ENCODE assay signal across 12 mouse cellular contexts in genomic region chr1:25355486-25355885, GRCm38 (mm10).
"Had no signal": no experiment of that assay in that cellular context is flagged by ENCODE, and none has a peak within 500 bp of the region (broad histone marks: within the 10 kb centered on the region; RNA-seq: fewer than 3 reads in every experiment).

No protein-coding gene starts in this region.

- H3K4me2 ChIP-seq: limb, embryonic 12.5 days; liver, embryonic 13.5 days; midbrain, embryonic 13.5 days; neural tube, embryonic 15.5 days had no signal

- H3K4me1 ChIP-seq: limb, embryonic 12.5 days; liver, embryonic 13.5 days; midbrain, embryonic 13.5 days; neural tube, embryonic 15.5 days had no signal

- ATAC-seq: midbrain, embryonic 13.5 days had no signal

- H3K27ac ChIP-seq: kidney, postnatal 0 days; limb, embryonic 12.5 days; liver, embryonic 13.5 days; midbrain, embryonic 13.5 days; neural tube, embryonic 15.5 days; stomach, postnatal 0 days had no signal

- H3K4me3 ChIP-seq: limb, embryonic 12.5 days; liver, embryonic 13.5 days; midbrain, embryonic 13.5 days; neural tube, embryonic 15.5 days had no signal

- DNase-seq: kidney, postnatal 36 days; liver; liver, embryonic 13.5 days; lung, adult 18-20 months; right cerebral cortex, adult 18-20 months; right cerebral cortex, postnatal 25 days; thymus, postnatal 4 days had no signal

- H3K9ac ChIP-seq: limb, embryonic 12.5 days; liver, embryonic 13.5 days; midbrain, embryonic 13.5 days; neural tube, embryonic 15.5 days had no signal

- H3K27me3 ChIP-seq: limb, embryonic 12.5 days; liver, embryonic 13.5 days; midbrain, embryonic 13.5 days; neural tube, embryonic 15.5 days had no signal

- H3K9me3 ChIP-seq: limb, embryonic 12.5 days; liver, embryonic 13.5 days; midbrain, embryonic 13.5 days; neural tube, embryonic 15.5 days had no signal

- H3K36me3 ChIP-seq: limb, embryonic 12.5 days; liver, embryonic 13.5 days; neural tube, embryonic 15.5 days had no signal
